Mouse (Mus musculus) skeletal muscle tissue, adult 2 months (tissue): ENCODE measurements at regions not wholly inside any gene's neighbourhood (a gene's known extent, or its start where the extent isn't known, plus 50 kb on each side); places are given as distances from the start of the nearest gene placed in this dataset.
"Not testable (repeated sequence)": the region's sequence is repeated elsewhere in the genome, so short reads cannot be mapped to it uniquely, and the experiment has no call there.

ENCODE experiments used
- DNase-seq: peaks from one replicate; pipeline ENCODE4 v3.0.0-alpha.2; 2012; ENCODE audit warnings: low read depth, low spot score

DNA sequence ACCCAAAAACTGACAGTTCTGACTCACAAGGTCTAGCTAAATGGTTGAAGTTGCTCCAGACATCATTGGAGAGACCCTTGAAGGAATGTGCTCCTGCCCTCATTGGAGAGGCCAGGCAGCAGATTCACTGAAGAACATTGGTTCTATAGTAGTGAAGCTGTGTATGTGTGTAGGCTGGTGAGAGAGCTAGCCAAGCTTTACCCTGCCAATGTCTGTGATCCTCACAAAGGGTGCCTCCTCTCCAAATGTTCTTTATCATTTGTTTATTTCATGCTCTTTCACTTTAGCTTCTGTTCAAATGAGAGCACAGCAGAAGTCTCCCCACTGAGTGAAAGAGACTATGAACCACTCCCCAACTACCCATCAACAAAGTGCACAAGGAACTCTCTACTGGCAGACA is 195.6 kb upstream of the Ctso start:
- no peak for DNase-seq

DNA sequence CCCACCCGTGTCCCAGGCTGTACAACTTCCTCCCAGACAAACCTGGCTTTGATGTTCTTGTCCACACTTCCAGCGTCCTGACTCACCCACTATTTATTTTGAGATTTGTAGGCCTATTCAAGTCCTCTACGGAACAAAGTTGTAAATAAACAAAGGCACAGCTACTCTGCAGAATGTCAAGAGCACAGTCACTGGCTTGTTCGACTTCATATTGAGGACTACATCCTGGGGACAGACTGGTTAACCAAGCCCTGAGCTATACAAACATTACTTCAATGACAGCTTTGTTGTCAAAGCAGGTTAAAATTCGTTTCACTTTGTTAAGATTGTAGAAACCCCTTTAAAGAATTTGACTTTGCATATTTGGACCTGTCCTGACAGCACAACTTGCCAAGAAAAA is 190.3 kb upstream of the Ctso start:
- no peak for DNase-seq

DNA sequence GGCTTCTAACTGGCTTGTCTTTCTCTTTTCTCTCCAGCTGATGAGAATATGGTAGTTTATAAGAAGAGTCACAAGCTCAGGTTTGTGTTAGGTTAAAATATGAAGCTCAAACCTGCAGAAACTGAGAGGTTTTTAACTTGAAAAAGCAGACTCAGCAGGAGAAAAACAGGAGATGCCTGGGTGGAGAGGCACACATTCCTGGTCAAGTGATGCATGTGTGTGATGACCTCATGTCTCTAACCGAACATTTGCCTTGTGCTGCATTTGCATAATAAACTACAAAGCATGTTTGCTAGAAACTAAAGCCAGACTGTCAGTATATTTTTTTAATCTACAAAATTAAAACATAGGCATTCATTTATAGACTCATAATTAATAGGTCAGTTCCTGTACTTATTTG is 182.2 kb upstream of the Ctso start:
- DNase-seq: no peak

- no peak for DNase-seq
Measured at GRCm38 (mm10) chr3:81752955-81753354, 179.4 kb upstream of the Ctso start.

DNA sequence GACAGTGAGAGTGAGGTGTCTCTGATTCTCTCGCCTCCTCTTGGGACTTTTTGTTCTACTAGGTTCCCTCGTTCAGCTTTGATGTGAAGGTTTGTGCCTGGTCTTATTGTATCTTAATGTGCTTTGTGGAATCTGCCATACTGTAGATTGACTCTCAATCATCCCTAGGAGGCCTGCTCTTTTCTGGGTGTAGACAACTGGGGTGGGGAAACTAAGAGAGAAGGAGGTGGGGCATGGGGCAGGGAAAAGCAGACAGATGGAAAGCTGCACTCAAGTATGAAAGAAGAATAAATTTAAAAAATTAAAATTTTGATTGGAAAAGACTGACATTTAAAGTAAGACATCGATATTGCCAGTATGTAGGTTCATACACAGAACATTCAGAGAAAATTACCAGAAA is 172.0 kb upstream of the Ctso start:
- no peak for DNase-seq

GRCm38 (mm10) chr3:81760914-81761313 is 171.5 kb upstream of the Ctso start:
- no peak for DNase-seq

GRCm38 (mm10) chr3:81771812-81772211 is 160.6 kb upstream of the Ctso start:
- no peak for DNase-seq

- DNase-seq: no peak
Measured at GRCm38 (mm10) chr3:81773012-81773411, 159.4 kb upstream of the Ctso start.

- DNase-seq: no peak
Measured at GRCm38 (mm10) chr3:81782081-81782480, 150.3 kb upstream of the Ctso start.

- DNase-seq: peak; percentile 6
Measured at GRCm38 (mm10) chr3:81782921-81783541, 149.4 kb upstream of the Ctso start.

GRCm38 (mm10) chr3:81788915-81789314 is 143.5 kb upstream of the Ctso start:
- DNase-seq: no peak

- no peak for DNase-seq
Measured at GRCm38 (mm10) chr3:81789664-81790063, 142.7 kb upstream of the Ctso start.

- no peak for DNase-seq
Measured at GRCm38 (mm10) chr3:81802096-81802495, 130.3 kb upstream of the Ctso start.

- DNase-seq: no peak
Measured at GRCm38 (mm10) chr3:81805745-81806144, 126.7 kb upstream of the Ctso start.

GRCm38 (mm10) chr3:81809604-81810003 is 122.8 kb upstream of the Ctso start:
- no peak for DNase-seq

GRCm38 (mm10) chr3:81820304-81820703 is 112.1 kb upstream of the Ctso start:
- DNase-seq: no peak

DNA sequence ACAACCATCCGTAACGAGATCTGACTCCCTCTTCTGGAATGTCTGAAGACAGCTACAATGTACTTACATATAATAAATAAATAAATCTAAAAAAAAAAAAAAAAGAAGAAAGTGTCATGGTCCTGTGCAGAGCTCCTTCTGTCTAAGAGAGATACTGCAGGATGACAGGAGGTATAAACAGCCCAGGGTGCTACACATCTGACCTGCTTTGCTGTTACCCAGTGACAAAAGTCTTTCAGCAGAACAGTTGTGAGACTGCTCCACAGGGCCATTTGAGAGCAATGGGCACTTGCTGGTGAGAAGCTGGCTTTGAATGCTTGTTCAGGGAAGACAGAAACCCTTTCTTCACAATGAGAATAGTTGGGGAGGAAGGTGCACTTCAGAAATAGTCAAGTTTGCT is 102.9 kb upstream of the Ctso start:
- no peak for DNase-seq

DNA sequence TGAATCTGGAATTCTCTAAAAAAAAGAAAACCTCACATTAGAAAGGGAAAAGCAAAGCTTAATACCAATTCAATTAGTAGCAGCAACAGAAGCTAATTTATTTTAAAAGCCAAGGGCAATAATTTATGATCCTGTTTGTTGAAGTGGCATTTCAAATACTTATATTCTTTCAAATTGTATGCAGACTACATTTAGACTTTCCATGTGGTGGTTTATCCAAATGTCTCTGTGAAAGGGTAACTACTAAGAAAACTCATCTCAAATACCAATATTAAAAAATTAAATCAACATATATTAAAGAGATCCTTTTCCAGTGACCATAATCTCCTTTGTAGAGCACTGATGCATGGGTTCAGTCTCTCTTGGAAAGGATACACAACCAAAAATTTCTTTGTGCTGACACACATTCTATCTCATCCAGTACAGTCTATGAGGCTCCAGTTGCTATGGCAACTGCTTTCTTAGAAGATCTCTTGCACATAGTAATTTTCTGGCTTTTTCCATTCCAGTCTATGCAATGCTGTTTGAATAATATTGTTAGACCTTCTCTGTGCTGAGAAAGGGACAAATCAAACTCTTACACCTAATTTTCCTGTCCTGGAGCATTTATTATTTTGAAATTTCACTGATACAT is 102.3 kb upstream of the Ctso start:
- DNase-seq: no peak

GRCm38 (mm10) chr3:81835380-81836157 is 96.8 kb upstream of the Ctso start:
- DNase-seq: no peak

DNA sequence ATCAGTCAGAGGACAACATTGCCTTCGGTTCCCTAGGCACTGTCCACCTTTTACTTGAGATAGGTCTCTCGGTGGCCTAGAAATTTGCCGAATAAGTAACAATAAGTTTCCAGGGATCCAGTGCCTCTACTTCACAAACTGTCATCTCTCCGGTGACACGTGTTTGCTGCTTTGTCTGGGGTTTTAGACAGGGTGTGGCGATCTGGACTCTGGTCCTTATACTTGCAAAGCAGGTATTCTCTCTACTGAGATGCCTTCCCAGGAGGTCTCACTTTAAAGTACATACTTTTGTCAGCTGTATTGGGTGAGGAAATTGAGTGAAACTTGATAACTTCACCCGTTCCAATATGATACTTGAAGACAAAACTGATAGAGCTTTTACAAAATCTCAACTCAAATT is 95.9 kb upstream of the Ctso start:
- DNase-seq: no peak

GRCm38 (mm10) chr3:81838121-81838520 is 94.3 kb upstream of the Ctso start:
- DNase-seq: not testable (repeated sequence)

DNA sequence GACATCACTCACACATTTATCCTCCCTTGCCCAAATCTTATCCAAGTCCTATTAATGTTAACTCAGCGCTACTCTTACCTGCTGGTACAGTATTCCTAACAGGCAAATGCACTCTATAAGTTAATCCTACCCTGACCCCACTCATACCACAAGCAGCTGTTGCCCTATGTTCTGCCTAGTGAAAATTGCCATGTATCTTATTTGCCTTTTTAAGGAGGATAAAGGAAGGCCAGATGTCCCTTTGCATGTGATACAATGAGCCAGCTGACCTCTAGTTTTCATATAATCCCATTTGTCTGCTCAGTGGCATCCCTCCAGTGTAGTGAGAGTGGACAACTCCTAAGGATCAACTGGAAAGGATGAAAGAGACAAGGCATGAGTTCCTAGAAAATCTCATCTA is 67.9 kb upstream of the Ctso start:
- DNase-seq: no peak
